In the genomic region with DNA sequence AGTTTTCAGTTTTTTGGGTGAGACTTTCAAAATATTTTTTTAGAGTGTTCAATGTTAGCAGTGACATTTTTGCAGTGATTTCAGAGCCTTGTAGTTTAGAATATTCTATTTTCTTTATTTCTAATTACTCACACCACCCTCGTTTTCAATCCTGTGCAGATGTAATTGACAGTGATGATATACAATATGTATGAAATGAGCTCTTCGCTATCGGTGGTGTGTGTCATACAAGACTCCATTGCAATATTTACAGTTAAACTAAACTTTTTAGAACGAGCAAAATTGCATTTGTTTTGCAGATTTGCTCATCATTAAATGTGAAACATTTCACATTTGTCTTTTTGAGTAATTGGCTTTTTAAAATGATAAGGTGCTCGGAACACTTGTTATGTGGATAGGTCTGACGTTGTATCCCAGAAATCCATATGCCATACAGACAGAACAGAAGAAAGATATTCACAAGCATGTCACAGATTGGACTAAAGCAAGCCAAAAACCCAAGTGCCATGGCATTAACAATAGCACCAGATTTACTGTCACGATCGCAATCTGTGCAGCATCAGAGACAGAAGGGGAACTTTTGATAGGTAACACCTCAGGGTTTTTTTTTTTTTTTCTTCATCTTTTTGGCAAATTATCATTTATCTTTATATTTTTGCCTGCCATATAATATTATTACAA, we compare ENCODE assay signal across 24 mouse cellular contexts.
A peak's percentile ranks its signal among the peaks of the same experiment; 100 is the strongest.
DNase-seq lines count a peak whose midpoint lies in the region; ATAC-seq lines count a peak whose summit lies in the region.
"Had no signal": no experiment of that assay in that cellular context is flagged by ENCODE, and none has a peak within 500 bp of the region (broad histone marks: within the 10 kb centered on the region; RNA-seq: fewer than 3 reads in every experiment).

No protein-coding gene starts in this region.

- H3K9ac ChIP-seq in intestine, embryonic 15.5 days = no peak overlapping the region
- H3K9ac ChIP-seq: embryonic facial prominence, embryonic 12.5 days; heart, embryonic 12.5 days; hindbrain, embryonic 12.5 days; midbrain, embryonic 15.5 days; stomach, embryonic 15.5 days had no signal

- H3K4me3 ChIP-seq in intestine, embryonic 15.5 days (replicated peaks) = no peak overlapping the region
- H3K4me3 ChIP-seq: embryonic facial prominence, embryonic 12.5 days; erythroblast, embryonic 14.5 days; heart, embryonic 12.5 days; hindbrain, embryonic 12.5 days; midbrain, embryonic 15.5 days; stomach, embryonic 15.5 days had no signal

- ATAC-seq in intestine, embryonic 15.5 days = no peak
- ATAC-seq: midbrain, embryonic 15.5 days had no signal

- no peaks in the 10 kb centered on the region for H3K27me3 ChIP-seq in intestine, embryonic 15.5 days (replicated peaks)
- H3K27me3 ChIP-seq: embryonic facial prominence, embryonic 12.5 days; heart, embryonic 12.5 days; hindbrain, embryonic 12.5 days; midbrain, embryonic 15.5 days; stomach, embryonic 15.5 days had no signal

- no peaks in the 10 kb centered on the region for H3K9me3 ChIP-seq in intestine, embryonic 15.5 days
- H3K9me3 ChIP-seq: embryonic facial prominence, embryonic 12.5 days; heart, embryonic 12.5 days; hindbrain, embryonic 12.5 days; midbrain, embryonic 15.5 days; stomach, embryonic 15.5 days had no signal

- no peaks in the 10 kb centered on the region for H3K36me3 ChIP-seq in intestine, embryonic 15.5 days
- H3K36me3 ChIP-seq: embryonic facial prominence, embryonic 12.5 days; heart, embryonic 12.5 days; hindbrain, embryonic 12.5 days; midbrain, embryonic 15.5 days; stomach, embryonic 15.5 days had no signal

- no peak overlapping the region for H3K27ac ChIP-seq in intestine, embryonic 15.5 days
- H3K27ac ChIP-seq: embryonic facial prominence, embryonic 12.5 days; hindbrain, embryonic 12.5 days; midbrain, embryonic 15.5 days; stomach, embryonic 15.5 days had no signal

- H3K4me1 ChIP-seq in intestine, embryonic 15.5 days (replicated peaks) = no peaks in the 10 kb centered on the region
- H3K4me1 ChIP-seq: embryonic facial prominence, embryonic 12.5 days; heart, embryonic 12.5 days; hindbrain, embryonic 12.5 days; midbrain, embryonic 15.5 days; stomach, embryonic 15.5 days had no signal

- peak; percentile 44 to 47 for DNase-seq in frontal cortex, adult 2 months (ENCODE audit: extremely low spot score in 1 of 2, low spot score in 1 of 2)
- DNase-seq in frontal cortex, postnatal 14 days (ENCODE audit: low spot score in 2 of 2) = no peak
- peak; percentile 81 for DNase-seq in brain, embryonic 18.5 days (ENCODE audit: low read depth, low spot score)
- DNase-seq in layer of hippocampus, adult 18-20 months (ENCODE audit: low spot score in 2 of 2) = peak; percentile 46 to 83
- peak; percentile 28 to 45 for DNase-seq in layer of hippocampus, postnatal 36 days
- no peak for DNase-seq in cerebellum, postnatal 4 days (ENCODE audit: low spot score in 2 of 2)
- DNase-seq: adrenal gland, adult 8-10 months; cerebellum, adult 18-20 months; heart, adult 11 months; heart, postnatal 14 days; kidney, adult 2 months; kidney, postnatal 10 days; lung, adult 18-20 months; lung, postnatal 14 days; retina, postnatal 1 day; thymus, adult 2 months had no signal

- WGBS in intestine, embryonic 15.5 days = 82% methylated on average over 8 of the region's 8 CpGs

- H3K4me2 ChIP-seq in intestine, embryonic 15.5 days (replicated peaks) = no peak overlapping the region
- H3K4me2 ChIP-seq: embryonic facial prominence, embryonic 12.5 days; heart, embryonic 12.5 days; hindbrain, embryonic 12.5 days; liver, embryonic 11.5 days; midbrain, embryonic 15.5 days; stomach, embryonic 15.5 days had no signal

Comparison
In these comparisons a context has a peak if more than half of its experiments do, and no peak if none do; other contexts are left out.
1. DNase-seq: peak in frontal cortex, adult 2 months (2 of 2), brain, embryonic 18.5 days (single experiment), layer of hippocampus, adult 18-20 months (2 of 2) and layer of hippocampus, postnatal 36 days (2 of 2); none in frontal cortex, postnatal 14 days (0 of 2) and cerebellum, postnatal 4 days (0 of 2).